Mouse (Mus musculus) liver, postnatal 0 days (tissue): ENCODE data around the gene Atl3. TPM values are rescaled to one million over a fixed set of nuclear protein-coding genes. Genes with fewer than 3 reads are reported as not detected.
A peak's percentile ranks its signal among the peaks of the same experiment; 100 is the strongest.

Source experiments
- ATAC-seq: fragments of 200-750 bp; cut with Nextera tagmentation; 2 replicates; pipeline ENCODE4 v1.8.0; 2017; ENCODE audit warnings: mild to moderate bottlenecking, moderate library complexity
- DNase-seq: peaks from one replicate; pipeline ENCODE4 v3.0.0-alpha.2; 2016
- H3K27ac ChIP-seq: fragments of 300-500 bp; sonication (generic); 2 replicates; pipeline ENCODE4 v1.5.1; 2014; ENCODE audit warnings: antibody characterized with exemption, moderate library complexity, mild to moderate bottlenecking, low read depth
- H3K27me3 ChIP-seq: fragments of 300-500 bp; sonication (generic); 2 replicates; pipeline ENCODE4 v1.6.1; 2014; ENCODE audit warnings: low read length, control low read depth, mixed read lengths; ENCODE audit not compliant: insufficient read depth
- H3K36me3 ChIP-seq: fragments of 300-500 bp; sonication (generic); replicated peaks from 2 replicates; pipeline ENCODE4 v1.6.1; 2014; ENCODE audit warnings: mild to moderate bottlenecking, control low read depth, low read length, moderate library complexity, mixed read lengths; ENCODE audit not compliant: insufficient read depth
- H3K4me1 ChIP-seq: fragments of 300-500 bp; sonication (generic); 2 replicates; pipeline ENCODE4 v1.6.1; 2014; ENCODE audit warnings: antibody characterized with exemption, mild to moderate bottlenecking, control low read depth; ENCODE audit not compliant: insufficient read depth
- H3K4me2 ChIP-seq: fragments of 300-500 bp; sonication (generic); 2 replicates; pipeline ENCODE4 v1.6.1; 2014; ENCODE audit warnings: low read depth, mild to moderate bottlenecking, low read length, moderate library complexity, mixed read lengths
- H3K4me3 ChIP-seq: fragments of 300-500 bp; sonication (generic); 2 replicates; pipeline ENCODE4 v1.5.1; 2014; ENCODE audit warnings: low read depth, low read length
- H3K9ac ChIP-seq: fragments of 300-500 bp; sonication (generic); replicated peaks from 2 replicates; pipeline ENCODE4 v1.6.1; 2014; ENCODE audit warnings: mild to moderate bottlenecking, moderate library complexity
- H3K9me3 ChIP-seq: fragments of 300-500 bp; sonication (generic); 2 replicates; pipeline ENCODE4 v1.6.1; 2016; ENCODE audit warnings: mild to moderate bottlenecking, control low read depth, low read length, mixed read lengths
- CTCF ChIP-seq: sonication (generic); IDR thresholded peaks from 2 replicates; pipeline ENCODE4 v1.5.1; 2016; ENCODE audit warnings: antibody characterized with exemption, low read depth
- EP300 ChIP-seq: IDR thresholded peaks from 2 replicates; pipeline ENCODE4 v1.6.1; 2016; ENCODE audit warnings: antibody characterized with exemption, low read depth, mild to moderate bottlenecking
- WGBS: fragments of 180-500 bp; shearing (Covaris S2); extraction: QIAGEN DNeasy Blood & Tissue Kit; methylation state at CpG from one replicate; pipeline ENCODE4 v1.1.7; 2014; ENCODE audit not compliant: insufficient replicate concordance; 5-methylcytosine and 5-hydroxymethylcytosine counted together
- polyA plus RNA-seq: library from polyadenylated mRNA; unstranded; fragments of >200 nt; fragmentation: Nextera tagmentation; extraction: Ambion mirVana; gene quantifications from 2 replicates; pipeline ENCODE4 v1.2.1, GENCODE M21; 2015

The Atl3 gene
- polyA plus RNA-seq, result 7.2 and 7.7 TPM in 2 replicates

DNA sequence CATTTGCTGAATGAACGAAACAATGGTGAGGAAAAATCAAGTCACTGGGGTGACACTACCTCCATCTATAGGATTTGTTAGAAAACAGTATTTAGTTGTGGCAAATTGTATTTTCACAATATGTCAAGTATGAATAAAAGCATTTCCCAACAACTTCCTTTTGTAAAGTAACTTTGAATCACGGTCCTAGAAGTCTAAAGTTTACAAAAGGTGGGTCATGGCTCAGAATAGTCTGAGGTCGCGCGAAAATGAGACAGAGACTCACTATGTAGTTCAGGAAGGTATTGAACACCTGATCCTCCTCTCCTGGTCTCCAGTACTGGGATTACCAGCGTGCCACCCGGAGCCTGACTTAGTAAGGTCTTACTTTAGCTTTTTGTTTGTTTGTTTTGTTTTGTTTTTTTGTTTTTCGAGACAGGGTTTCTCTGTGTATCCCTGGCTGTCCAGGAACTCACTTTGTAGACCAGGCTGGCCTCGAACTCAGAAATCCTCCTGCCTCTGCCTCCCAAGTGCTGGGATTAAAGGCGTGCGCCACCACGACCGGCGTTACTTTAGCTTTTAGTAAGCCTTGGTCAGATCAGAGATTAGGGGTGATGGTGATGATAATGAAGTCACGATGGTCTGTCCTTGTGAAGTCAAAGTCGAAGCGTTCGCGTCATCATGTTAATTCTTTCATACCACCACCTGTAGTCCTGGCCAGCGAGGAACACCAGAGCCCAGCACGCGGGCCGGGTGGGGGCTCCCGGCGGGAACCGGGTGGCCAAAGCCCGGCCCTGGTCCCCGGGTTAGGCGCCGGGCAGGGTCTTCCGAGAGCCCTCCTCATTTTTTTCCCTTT is at the start of gene Atl3:
Atl3 (plus strand) TSS at position 689 of the 835 bp plus-strand sequence.
- no peak; the same call in 1 of the 2 replicates for ATAC-seq
- 24% methylated on average over 31 of the region's 31 CpGs for WGBS
- Histone ChIP-seq H3K36me3 (no peaks in the 10 kb centered on the region), H3K4me1 (peaks cover 20% of the 10 kb centered on the region), H3K9ac (peak within 1 kb of the TSS; percentile 95), H3K4me3 (peak within 1 kb of the TSS; percentile 91), H3K27me3 (no peaks in the 10 kb centered on the region), H3K4me2 (peak within 1 kb of the TSS; percentile 99), H3K27ac (peak within 1 kb of the TSS; percentile 100), H3K9me3 (no peaks in the 10 kb centered on the region)
- DNase-seq, result no peak
- TF ChIP-seq CTCF (no peak), EP300 (no peak)

DNA sequence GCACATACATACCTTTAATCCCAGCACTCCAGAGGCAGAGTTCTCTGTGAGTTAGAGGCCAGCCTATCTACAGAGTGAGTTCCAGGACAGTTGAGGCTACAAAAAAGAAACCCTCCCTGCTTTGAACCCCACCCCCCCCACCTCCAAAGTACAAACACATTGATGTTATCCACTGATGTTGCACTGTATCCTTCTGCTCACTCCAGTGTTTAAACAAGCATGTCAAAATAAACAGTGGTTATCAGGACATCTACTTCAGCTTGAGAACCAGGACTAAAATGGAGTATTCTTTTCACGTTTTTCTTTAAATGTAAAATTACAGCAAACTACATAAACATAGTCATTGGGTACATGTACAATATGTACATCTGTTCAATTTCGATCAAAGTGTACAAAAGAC is 48.7 kb upstream of the Atl3 start:
- Histone ChIP-seq H3K4me1 (peaks cover 8% of the 10 kb centered on the region), H3K9ac (no peak overlapping the region), H3K9me3 (no peaks in the 10 kb centered on the region), H3K4me2 (no peak overlapping the region), H3K27me3 (no peaks in the 10 kb centered on the region), H3K4me3 (no peak overlapping the region), H3K36me3 (no peaks in the 10 kb centered on the region; the same call in 1 of the 2 replicates), H3K27ac (peak overlapping the region; percentile 40)
- 69% methylated on average over 2 of the region's 2 CpGs for WGBS
- DNase-seq (no peak), ATAC-seq (peak; percentile 50)
- no peak for TF ChIP-seq CTCF
- TF ChIP-seq EP300, result no peak

DNA sequence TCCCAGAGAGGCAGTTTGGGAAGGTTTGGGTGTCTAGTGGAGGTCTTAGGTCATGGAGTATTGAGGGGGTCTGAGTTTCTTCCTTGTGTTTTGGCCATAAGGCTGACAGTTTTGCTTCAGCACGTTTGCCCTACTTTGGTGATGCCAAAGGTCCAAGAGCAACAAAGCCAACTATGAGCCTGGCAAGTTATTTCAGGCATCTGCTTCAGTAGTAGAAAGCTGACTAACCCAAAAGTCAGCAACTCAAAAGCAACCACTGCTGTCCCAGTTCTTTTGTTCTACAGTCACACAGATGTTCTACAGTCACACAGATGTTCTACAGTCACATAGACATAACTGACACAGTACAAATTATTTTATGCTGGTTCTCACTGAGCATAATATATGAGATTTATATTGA is 48.2 kb upstream of the Atl3 start:
- Histone ChIP-seq H3K4me3 (no peak overlapping the region), H3K9me3 (no peaks in the 10 kb centered on the region), H3K4me2 (no peak overlapping the region), H3K27ac (peak overlapping the region; percentile 40), H3K36me3 (no peaks in the 10 kb centered on the region; the same call in 1 of the 2 replicates), H3K4me1 (peaks cover 8% of the 10 kb centered on the region), H3K27me3 (no peaks in the 10 kb centered on the region), H3K9ac (no peak overlapping the region)
- 64% methylated on average over 1 of the region's 1 CpGs for WGBS
- TF ChIP-seq CTCF, result no peak
- TF ChIP-seq EP300, result no peak
- ATAC-seq (0 out of 2 replicates have a peak, but pooled peaks have one; percentile 33), DNase-seq (no peak)

DNA sequence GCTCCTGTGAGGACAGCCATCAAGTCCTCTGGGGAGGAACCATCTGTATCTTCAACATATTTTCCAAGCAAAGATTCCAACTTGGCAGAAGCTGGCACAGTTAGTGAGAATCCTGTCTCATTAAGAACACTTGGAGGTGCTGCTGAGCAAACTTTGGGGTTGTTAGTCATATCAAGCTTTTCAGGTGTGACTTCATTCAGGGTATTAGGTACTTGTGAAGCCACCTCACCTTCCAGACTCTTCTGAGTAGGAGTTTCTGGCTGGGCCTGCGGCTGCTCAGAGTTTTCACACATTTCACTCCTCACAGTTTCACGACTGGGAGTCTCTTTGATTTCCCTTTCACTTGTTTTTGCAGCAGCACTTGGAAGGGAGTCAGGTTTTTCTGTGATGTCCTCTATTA is 37.0 kb upstream of the Atl3 start:
- peaks cover 7% of the 10 kb centered on the region; the same call in 1 of the 2 replicates for H3K4me1 ChIP-seq
- H3K4me2 ChIP-seq, result no peak overlapping the region
- no peak overlapping the region for H3K9ac ChIP-seq
- H3K4me3 ChIP-seq, result no peak overlapping the region
- H3K9me3 ChIP-seq, result no peaks in the 10 kb centered on the region
- H3K27me3 ChIP-seq, result no peaks in the 10 kb centered on the region
- peaks cover 6% of the 10 kb centered on the region; the same call in 1 of the 2 replicates for H3K36me3 ChIP-seq
- no peak for TF ChIP-seq EP300
- TF ChIP-seq CTCF, result 0 out of 2 replicates have a peak, but pooled peaks have one; percentile 13
- no peak overlapping the region for H3K27ac ChIP-seq
- no peak for DNase-seq
- 82% methylated on average over 2 of the region's 2 CpGs for WGBS
- ATAC-seq, result no peak

DNA sequence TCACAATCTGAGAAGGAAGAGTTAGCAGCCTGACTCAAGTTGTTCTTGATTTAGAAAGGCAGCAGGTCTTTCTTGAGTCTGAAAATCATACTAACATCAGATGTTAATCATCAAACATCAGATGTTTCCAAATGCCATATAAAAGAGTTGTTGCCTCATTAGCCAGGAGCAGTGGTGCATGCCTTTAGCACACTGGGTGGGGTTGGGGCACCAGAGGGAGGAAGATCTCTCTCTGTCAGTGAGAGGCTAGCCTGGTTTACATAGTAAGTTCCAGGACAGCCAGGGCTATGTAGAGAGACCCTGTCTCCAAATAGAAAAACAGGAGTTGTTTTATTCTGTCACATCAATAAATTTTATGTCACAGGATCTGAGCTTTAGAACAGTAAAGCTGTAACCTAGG is 34.9 kb upstream of the Atl3 start:
- ATAC-seq, result no peak
- Histone ChIP-seq H3K4me1 (peaks cover 6% of the 10 kb centered on the region; the same call in 1 of the 2 replicates), H3K36me3 (peaks cover 14% of the 10 kb centered on the region; the same call in 1 of the 2 replicates), H3K27ac (no peak overlapping the region), H3K4me3 (no peak overlapping the region), H3K27me3 (no peaks in the 10 kb centered on the region), H3K4me2 (no peak overlapping the region), H3K9ac (no peak overlapping the region), H3K9me3 (no peaks in the 10 kb centered on the region)
- TF ChIP-seq EP300 (no peak), CTCF (no peak)
- no peak for DNase-seq

DNA sequence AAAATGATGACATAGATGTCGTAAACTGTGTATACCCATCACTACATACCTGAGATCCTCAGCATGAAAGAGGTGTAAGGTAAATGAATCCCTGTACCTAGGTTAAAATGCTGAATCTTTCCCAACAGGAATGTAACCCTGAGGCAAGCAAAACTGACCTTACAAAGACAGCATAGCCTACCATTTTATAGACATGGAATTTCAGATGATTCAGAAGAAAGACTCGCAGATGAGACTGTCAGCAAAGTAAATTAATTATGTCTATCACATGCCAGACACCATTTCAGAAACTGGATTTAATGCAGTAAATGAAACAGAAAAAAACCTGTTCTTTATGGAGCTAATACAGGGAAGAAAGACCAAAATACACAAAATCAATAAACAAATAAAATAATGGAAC is 34.5 kb upstream of the Atl3 start:
- DNase-seq (no peak), ATAC-seq (no peak)
- Histone ChIP-seq H3K9ac (no peak overlapping the region), H3K36me3 (peaks cover 14% of the 10 kb centered on the region; the same call in 1 of the 2 replicates), H3K4me3 (no peak overlapping the region), H3K27ac (no peak overlapping the region), H3K4me1 (peaks cover 6% of the 10 kb centered on the region; the same call in 1 of the 2 replicates), H3K4me2 (no peak overlapping the region), H3K9me3 (no peaks in the 10 kb centered on the region), H3K27me3 (no peaks in the 10 kb centered on the region)
- 78% methylated on average over 2 of the region's 2 CpGs for WGBS
- TF ChIP-seq EP300, result no peak
- no peak for TF ChIP-seq CTCF
